Mouse (Mus musculus) 416B (cell line): ENCODE results near the gene Ctsz.

Experiments used
- DNase-seq: peaks from one replicate; pipeline ENCODE4 v3.0.0; 2011; ENCODE audit warnings: low read depth

The Ctsz gene

DNA sequence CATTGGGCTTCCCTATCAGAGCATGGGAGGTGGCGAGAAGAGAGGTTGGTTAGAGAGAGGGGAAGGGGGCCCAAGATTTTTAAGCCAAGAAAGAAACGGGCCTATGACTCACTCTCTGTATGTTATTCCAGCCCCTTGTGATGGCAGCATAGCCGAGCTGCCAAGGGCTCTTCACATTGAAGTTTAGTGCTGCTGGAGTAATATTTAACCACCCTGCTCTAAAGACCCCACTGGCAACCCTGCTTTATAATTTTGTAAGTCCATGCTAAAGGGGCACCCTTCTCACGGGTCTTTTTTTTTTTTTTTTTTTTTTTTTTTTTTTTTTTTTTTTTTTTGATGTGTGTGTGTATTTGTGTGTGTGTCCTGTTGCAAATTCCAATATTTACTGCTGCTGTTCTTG is 3.1 kb upstream of the Ctsz start:
- DNase-seq: no peak

DNA sequence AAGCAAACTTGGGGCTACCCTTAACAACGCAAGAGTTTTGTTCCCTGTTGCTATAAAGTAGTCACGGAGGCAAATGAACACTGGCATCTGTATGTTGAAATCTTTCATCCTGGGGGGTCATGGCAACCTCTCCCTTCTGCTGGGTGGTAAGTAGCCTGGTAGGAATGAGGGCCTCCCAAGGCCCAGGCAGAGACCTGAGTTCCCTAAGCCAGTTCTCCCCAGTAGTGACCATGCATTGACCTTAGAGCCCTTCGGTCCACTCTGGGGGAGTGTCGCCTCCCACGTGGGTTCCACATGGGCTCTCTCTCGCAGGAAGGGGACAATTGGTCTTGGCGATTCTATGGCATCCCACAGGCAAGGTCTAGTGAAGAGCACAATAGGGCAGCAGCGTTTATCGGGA is 1.1 kb upstream of the Ctsz start:
- no peak for DNase-seq

DNA sequence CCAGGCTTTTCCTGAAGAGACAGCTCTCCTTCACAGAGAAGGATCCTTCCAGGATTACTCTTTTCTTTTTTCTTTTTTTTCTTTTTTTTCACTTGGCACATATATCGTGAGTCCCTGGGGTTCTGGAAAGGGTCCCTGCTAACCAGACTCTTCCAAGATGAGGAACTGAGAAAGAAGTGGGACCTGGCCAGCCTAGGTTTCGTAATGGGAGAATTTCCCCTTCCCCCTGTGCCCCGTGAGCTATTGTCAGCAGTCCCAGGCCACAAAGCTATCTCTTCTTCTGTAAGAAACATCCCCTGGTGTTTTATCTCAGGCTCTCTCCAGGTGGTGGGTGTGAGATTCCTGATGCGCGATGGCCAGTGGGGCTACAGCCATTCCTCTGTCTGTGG is 605 bp upstream of the Ctsz start:
- no peak for DNase-seq

DNA sequence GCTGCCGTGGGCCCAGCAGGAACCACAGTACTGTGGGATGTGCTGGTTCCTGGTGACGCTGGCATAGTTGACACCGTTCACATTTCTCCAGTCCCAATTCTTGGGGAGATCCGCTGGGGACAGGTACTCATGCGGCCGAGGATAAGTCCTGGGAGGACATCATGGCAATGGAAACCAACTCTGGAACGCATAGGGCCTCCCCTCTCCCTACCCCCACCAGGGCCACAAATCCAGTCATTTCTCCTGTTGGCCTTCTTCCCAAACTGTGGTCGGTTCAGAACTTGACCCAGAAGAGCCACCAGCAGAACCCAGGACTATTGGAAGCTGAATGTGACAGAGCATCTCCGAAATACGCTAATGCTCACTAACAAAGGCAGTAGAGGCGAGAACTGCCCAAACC is 658 bp downstream of the Ctsz start:
- no peak for DNase-seq

DNA sequence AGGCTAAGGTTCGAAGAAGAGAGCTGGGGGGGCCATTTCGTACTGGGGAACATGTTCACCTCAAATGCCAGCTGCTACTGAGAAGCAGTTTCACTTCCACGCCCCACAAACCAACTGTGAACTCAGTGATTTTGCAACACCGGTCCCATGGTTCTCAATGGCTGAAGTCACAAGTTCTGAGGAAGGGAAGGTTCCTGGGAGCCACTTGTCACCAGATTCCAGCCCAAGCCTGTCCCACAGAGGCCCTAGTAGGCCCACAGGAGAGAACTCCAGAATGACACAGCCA is 1.2 kb downstream of the Ctsz start:
- DNase-seq: no peak

DNA sequence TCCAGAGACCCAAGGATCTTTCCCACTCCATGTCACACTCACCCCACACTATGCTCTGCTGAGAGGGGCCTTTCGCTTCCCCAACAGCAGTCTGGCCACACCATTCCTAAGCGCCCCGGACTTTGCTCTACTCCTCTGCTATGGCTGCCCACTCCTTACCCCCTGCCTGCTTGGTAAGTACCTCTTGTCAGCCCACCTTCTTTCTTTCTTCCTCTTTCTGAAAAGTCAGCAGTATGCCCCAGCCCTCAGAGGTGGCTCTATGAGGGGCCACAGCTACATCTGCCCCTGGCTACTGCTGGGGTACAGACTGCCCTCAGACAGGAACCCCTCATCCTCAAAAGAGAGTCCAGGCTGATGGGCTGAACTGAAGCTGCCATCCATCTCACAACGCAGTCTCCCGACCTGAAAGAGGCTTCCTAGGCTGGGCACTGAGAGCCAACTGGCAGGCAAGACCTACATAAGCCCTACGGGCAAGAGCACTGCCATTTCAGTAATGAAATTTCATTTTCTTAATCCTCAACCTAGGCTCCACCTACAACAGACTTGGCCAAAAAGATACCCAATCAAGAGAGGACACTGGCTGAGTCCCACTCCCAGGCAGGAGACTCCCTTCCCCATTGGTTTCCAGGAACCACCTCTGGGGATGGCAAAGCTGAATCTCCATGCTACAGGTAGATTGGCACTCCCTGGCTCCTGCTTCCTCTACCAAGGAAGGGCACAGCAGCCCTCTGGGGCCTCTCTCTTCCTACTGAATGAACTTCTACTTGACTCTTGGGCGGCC is 1.7 kb downstream of the Ctsz start:
- DNase-seq: no peak

DNA sequence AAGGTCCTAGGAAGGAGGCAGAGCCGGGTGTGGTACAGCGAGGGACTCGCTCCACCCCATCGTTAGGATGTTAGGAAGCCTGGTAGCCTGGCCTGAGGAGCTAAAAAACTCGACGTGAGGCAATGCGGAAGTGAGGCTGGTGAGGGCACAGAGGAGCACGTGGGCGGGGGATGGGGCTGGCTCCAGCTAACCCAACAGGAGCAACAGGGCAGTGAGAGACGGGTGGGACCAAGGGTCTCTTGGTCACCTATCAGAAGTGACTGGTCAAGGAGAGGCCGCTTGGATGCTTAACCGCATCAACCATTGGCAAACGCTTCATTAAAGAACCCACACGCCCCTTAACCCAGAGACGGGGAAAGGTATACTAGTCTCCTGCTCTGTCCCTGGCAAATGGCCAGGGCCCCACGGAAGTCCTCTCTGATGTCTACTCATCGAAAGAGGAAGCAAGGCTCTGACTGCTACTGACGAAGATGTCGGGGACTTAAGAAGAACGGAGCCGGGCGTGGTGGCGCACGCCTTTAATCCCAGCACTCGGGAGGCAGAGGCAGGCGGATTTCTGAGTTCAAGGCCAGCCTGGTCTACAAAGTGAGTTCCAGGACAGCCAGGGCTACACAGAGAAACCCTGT is 2.6 kb downstream of the Ctsz start:
- no peak for DNase-seq

DNA sequence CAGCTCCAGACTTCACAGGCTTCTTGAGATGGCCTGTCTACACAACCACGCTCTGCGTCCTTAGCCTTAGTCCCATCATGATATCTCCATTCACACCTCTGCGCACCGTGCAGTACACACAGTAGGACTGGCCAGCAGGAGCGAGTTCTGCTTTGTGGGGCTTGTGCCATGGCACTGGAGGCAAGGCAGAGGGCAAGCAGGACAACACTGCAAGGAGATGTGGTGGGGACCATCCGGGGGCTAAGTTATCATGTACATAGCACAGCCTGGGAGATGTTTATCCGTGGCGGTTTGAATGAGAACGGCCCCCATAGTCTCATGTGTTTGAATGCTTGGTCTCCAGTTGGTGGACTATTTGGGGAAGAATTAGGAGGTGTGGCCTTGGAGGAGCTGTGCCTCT is 3.9 kb downstream of the Ctsz start:
- no peak for DNase-seq

DNA sequence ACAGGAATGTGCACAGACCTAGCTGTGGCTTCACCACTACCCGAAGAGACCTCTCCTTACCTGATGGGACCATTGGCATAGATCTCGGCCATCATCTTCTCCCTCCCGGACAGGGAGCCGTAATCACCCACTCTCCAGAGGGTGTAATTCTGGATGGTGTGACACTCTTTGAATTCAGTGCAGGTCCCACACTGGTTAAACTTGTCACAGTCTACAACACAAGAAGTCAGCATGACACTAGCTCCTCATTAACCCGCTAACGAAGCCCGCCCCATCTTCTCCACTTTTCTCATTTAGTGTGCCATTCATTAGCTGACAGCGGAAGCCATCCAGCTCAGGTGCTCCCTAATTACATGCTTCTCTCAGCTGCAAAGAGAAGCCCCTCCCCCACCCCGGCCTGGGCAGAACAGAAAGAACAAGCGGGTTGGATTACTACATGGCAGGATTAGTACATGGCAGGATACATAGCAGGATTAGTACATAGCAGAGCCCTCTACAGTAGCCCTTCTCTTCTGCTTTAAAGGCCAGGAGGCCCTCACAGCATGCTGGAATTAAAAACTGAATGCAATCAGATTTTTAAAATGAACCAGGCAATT is 9.7 kb downstream of the Ctsz start:
- DNase-seq: no peak

DNA sequence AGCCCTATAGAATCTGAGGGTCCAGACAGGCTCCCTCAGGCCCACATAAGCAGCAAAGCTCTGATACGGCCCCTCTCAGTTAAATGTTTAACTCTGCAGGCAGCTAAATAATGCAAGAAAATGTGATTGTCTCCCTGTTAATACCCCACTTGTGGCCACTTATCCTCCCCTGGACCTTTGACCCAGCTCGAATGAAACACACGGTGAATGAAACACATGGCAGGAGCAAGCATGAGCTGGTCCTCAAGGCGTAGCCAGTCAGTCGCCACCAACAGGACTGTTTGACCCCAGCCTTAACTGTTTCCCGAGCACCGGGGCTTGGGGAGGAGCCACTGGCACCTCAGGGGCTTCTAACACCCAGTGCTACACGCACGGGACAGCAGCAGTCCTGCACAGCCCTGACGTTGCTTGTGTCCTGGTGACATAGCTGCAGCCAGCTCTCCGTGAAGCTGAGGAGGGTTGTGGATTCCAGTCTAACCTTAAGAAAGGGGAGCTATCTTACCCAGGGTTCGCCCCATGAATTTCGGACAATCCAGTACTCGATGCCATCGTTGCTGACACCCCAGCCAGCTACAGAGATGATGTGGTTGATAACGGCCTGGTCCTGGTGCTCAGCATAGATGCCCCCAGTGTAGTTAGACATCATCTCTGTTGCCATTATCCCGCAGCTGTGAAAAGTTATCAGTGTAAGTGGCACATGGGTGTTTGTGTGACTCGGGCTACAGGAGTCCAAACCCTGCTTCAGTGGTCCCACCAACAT is 10.6 kb downstream of the Ctsz start:
- DNase-seq: no peak

DNA sequence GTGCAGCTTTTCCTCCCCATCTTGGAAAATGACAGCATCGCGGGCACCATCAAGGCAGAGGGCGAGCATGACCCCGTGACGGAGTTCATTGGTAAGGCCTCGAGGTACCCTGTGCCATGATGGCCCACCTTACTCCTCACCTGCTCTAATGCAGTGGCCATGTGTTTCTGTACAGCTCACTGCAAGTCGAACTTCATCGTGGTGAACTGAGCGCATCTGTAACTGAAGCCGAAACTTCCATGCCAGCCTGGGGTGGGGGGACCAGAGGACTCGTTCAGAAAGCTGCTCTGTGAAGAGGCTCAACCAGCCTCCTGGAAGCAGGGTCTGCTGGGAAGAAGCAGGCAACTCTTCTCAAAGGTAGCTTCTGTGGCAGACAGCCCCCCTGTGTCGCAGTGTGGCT is 12.0 kb downstream of the Ctsz start:
- DNase-seq: no peak

DNA sequence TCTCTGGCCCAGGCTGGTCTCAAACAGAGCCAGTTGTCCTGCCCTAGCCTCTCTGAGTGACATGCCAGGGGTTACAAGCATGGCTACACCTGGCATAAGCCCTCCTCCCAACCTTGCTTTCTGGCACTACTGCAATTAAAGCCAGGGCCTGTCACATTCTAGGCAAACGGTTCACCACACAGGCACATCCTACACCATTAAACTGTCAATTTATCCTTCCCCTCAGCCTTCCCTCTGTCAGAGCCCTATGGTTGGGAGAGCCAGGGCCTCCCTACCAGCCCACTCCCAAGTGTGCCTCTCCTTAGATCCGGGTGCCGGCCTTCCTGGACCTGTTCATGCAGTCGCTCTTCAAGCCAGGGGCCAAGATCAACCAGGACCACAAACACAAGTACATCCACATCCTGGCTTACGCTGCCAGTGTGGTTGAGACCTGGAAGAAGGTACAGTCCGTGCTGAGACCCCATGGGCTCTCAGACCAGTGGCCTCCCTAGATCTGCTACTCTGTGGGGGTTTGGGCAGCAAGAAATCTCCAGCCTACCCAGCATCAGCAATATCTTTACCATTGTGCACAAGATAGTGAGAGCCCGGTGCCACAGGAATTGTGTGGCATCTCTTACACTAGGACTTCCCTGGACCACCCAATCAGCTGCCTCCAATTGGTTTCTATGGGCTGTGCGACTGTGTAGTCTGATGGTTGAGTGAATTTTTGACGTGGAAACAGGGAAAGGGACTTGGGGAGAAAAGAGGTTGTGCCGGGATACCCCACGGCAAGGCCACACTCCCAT is 14.3 kb downstream of the Ctsz start:
- no peak for DNase-seq

DNA sequence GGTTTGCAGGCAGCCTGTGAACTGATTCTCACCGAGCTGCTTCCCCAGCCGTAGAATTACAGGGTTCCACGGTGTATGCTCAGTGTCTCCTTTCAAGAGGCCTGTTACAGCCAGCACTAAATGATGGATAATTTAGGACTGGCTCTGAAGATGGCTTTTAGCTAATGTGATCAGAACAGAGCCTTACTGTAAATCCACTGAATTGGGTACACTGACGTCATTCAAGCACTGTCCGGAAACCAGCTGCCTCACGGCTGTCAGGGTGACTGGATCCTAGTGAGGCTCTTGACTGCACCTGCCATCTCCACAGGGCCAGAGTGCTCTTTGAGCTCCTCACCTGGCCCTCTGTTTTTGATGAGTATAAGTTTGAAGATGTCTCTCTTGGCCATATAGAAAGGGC is 17.7 kb downstream of the Ctsz start:
- DNase-seq: no peak

DNA sequence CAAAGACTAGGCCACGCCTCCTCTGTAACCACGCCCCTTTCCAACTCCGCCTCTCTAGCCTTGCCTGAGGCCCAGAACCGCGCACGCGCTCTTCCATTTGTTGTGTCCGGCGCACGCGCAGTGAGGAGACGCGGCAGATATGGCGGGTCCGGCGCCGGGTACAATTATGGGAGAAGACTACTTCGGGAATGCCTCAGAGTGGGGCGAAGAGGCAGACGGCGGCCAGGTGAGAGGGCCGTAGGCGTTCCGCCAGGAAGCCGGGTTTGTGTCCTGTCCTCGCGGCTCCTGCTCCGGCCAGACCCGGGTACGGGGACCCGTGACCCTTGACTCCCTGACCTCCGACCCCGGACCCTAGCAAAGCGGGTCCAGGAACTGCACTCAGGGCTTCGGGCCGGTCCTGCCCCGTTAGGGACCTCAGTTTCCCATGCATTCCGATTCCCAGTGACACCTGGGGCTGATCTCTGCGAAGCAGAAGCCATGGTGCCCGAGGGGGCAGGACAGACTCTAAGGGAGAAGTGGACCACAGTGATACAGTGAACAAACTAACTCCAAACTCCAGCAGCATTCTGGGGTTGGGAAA is 23.0 kb downstream of the Ctsz start, which contains the start of gene Nelfcd:
Gene Nelfcd, plus strand, starts transcription at position 74 of the 580 bp plus-strand sequence.
- DNase-seq: peak; percentile 95

DNA sequence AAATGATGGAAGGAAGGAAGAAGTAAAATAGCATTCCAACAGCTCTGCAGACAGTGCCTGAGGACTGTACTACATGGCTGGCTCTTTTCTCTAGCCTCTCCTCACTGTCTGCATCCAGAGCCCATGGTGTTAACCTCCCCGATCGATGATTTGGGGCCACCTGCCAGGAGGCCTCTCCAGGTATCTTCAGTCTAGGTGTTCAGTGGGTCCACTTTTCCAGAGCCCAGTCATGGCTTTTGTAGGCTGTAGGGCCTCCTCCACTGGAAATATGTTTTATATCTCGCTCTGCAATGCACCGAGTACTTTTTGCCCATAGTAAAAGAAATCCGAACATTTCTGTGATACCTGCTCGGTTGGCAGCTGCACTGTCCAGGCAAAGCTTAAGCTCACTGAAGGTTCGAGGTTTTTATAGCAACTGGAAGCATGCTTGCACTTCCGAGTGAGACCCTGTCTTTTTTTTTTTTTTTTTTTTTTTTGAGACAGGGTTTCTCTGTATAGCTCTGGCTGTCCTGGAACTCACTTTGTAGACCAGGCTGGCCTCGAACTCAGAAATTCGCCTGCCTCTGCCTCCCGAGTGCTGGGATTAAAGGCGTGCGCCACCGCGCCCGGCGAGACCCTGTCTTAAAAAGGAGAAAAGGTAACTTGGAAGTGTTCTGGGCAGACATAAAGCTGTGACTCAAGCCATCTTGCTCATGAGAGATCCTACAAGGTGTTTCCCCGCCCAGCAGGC is 23.7 kb downstream of the Ctsz start:
- DNase-seq: no peak

DNA sequence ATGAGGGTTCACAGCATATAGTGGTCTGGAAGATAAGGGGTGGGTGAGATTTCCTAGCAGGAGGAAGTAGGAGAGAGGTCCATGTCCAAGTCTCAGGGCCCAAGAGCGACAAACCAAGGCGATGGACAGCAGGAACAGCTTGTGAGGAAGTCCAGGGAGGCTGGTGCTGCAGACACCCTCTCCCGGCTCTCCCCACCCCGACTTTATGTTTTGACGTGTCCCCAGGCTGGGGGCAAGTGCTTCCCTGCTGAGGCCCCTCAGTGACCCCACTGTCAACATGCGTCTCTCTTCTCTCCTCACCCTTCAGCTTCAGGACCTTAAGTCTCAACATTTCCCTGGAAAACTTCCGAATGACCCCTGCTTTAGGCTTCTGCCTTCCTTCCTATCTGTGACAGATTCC is 25.7 kb downstream of the Ctsz start:
- no peak for DNase-seq

DNA sequence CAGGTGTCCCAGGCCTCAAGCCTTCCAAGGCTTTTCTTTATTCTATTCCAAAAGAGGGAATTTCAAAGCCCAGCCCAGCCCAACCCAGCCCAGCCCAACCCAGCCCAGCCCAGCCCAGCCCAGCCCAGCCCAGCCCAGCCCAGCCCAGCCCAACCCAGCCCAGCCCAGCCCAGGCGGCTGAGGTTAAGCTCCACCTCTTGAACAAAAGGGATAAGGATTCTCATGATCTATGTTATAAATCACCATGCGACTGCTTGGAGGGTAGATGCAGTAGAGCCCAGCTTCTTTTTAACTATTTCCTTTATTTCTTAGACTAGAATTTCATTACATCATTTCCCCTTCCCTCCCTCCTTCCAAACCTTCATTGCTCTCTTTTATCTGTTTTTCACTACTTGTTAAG is 28.6 kb downstream of the Ctsz start:
- no peak for DNase-seq

DNA sequence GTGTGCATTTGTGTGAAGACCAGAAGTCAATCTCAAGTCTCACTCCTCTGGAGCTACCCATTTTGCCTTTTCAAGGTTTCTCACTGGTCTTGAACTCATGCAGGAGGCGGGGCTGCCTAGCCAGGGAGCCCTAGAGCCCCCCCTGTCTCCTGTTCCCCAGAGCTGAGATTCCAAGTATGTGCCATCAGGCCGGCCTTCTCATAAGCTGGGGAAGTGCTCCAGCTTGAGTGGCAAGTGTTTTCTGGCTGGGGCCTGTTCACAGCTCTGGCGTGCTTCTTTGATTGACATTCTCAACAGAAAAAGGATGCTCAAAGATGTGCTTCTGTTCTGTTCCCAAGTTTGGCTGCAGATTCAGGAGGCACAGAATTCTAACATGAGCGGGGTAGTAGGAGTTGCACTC is 38.4 kb downstream of the Ctsz start:
- no peak for DNase-seq

DNA sequence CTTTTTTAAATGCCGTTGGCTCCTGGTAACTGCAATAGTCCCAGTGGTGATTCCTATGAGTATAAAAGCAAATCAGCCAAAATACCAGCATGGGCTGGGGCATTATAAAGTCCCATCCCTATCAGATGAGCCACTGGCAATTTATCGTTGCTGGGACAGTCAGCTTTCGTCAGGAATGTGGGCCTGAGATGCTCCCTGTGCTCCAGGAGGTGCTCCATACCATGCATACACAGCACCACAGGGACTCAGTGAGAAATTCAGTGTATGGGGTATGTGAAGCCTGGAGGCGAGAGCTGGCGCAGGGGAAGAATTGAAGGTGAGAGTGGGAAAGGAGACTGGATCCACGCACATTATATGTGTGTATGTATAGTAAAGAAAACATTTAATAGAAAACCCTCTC is 41.0 kb downstream of the Ctsz start:
- DNase-seq: no peak

DNA sequence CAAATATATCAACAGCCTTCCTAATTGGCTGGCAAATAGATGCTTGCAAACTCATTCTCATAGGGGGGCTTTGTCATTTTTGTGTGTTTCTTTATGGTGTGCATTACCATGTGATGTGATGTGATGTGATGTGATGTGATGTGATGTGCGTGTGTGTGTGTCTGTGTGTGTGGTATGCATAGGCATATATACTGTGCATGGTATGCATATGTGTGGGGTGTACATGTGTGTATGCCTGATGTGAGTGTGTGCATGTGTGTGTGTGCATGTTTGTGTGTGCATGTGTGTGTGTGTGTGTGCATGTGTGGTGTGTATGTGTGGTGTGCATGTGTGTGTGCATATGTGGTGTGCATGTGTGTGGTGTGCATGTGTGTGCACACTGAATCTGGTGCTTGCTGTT is 41.8 kb downstream of the Ctsz start:
- no peak for DNase-seq

DNA sequence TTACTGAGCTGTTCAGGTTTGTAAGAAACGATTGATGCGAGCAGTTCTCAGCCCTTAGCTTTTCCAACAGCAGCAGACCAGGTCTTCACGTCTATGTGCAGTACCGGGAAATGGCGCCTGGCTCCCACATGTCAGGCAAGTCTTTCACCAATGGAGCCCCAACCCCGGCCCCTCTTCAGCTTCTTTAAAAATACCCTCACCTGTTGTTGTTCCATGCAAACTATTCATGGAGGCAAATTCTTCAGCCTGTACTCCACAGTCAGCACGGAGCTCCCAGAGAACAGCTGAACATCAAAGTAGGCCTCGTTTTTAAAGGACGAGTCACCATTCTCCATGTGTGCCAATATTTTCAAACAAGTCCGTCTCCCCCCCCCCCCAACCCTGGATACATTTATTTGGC is 42.2 kb downstream of the Ctsz start:
- no peak for DNase-seq
